Mouse (Mus musculus) intestine, embryonic 14.5 days (tissue): ENCODE measurements around the gene Gm16181. TPM values are rescaled to one million over a fixed set of nuclear protein-coding genes. Genes with fewer than 3 reads are reported as not detected.

Experiments
- ATAC-seq: fragments of 200-750 bp; cut with Nextera tagmentation; replicated peaks from 2 replicates; pipeline ENCODE4 v1.8.0; 2017; ENCODE audit warnings: low read depth, moderate number of reproducible peaks, moderate TSS enrichment, moderate library complexity; ENCODE audit not compliant: low FRiP score, low TSS enrichment
- DNase-seq: peaks from one replicate; pipeline ENCODE4 v3.0.0-alpha.2; 2018; ENCODE audit warnings: low spot score
- H3K27ac ChIP-seq: fragments of 300-500 bp; sonication (generic); 2 replicates; pipeline ENCODE4 v1.5.1; 2014; ENCODE audit warnings: low read depth, mild to moderate bottlenecking, control low read depth
- H3K27me3 ChIP-seq: fragments of 300-500 bp; sonication (generic); replicated peaks from 2 replicates; pipeline ENCODE4 v1.6.1; 2014; ENCODE audit warnings: low read length, control low read depth; ENCODE audit not compliant: control insufficient read depth, insufficient read depth
- H3K36me3 ChIP-seq: fragments of 300-500 bp; sonication (generic); 2 replicates; pipeline ENCODE4 v1.6.1; 2014; ENCODE audit warnings: low read length, control low read depth; ENCODE audit not compliant: control insufficient read depth, insufficient read depth
- H3K4me1 ChIP-seq: fragments of 300-500 bp; sonication (generic); replicated peaks from 2 replicates; pipeline ENCODE4 v1.6.1; 2014; ENCODE audit warnings: low read length, control low read depth, mixed read lengths; ENCODE audit not compliant: control insufficient read depth, insufficient read depth
- H3K4me2 ChIP-seq: fragments of 300-500 bp; sonication (generic); 2 replicates; pipeline ENCODE4 v1.6.1; 2014; ENCODE audit warnings: low read length
- H3K4me3 ChIP-seq: fragments of 300-500 bp; sonication (generic); 2 replicates; pipeline ENCODE4 v1.5.1; 2014; ENCODE audit warnings: low read depth, low read length, control low read depth, mixed read lengths
- H3K9ac ChIP-seq: fragments of 300-500 bp; sonication (generic); 2 replicates; pipeline ENCODE4 v1.6.1; 2014; ENCODE audit warnings: mild to moderate bottlenecking, low read length
- H3K9me3 ChIP-seq: fragments of 300-500 bp; sonication (generic); 2 replicates; pipeline ENCODE4 v1.6.1; 2016; ENCODE audit warnings: low read length, control low read depth; ENCODE audit not compliant: control insufficient read depth
- WGBS: fragments of 180-500 bp; shearing (Covaris S2); extraction: QIAGEN DNeasy Blood & Tissue Kit; methylation state at CpG from one replicate; pipeline ENCODE4 v1.1.7; 2014; 5-methylcytosine and 5-hydroxymethylcytosine counted together
- polyA plus RNA-seq: library from polyadenylated mRNA; unstranded; fragments of >200 nt; fragmentation: Nextera tagmentation; extraction: Ambion mirVana; gene quantifications from 2 replicates; pipeline ENCODE4 v1.2.1, GENCODE M21; 2014

The Gm16181 gene
- polyA plus RNA-seq, 1 experiment from 2014 or later, result 0.88 TPM

- Histone ChIP-seq H3K9me3 (no peaks in the 10 kb centered on the region), H3K9ac (peak overlapping the region; percentile 99)
- DNase-seq, result no peak
Measured at GRCm38 (mm10) chr17:35240384-35241304, 20.0 kb downstream of the Gm16181 start.

GRCm38 (mm10) chr17:35241305-35242014 is 20.8 kb downstream of the Gm16181 start, which contains the start of gene Ddx39b:
Gene Ddx39b (plus strand): TSS chr17:35241746.
- H3K36me3 ChIP-seq, result peaks cover 33% of the 10 kb centered on the region
- peak within 1 kb of the TSS; percentile 86 for H3K4me3 ChIP-seq
- ATAC-seq (peak; percentile 91), DNase-seq (peak; percentile 99)
- H3K9me3 ChIP-seq, result no peaks in the 10 kb centered on the region
- H3K4me2 ChIP-seq, result peak within 1 kb of the TSS; percentile 87
- H3K4me1 ChIP-seq, result peaks cover 43% of the 10 kb centered on the region
- WGBS, result under 1% methylated on average over 69 of the region's 69 CpGs
- H3K9ac ChIP-seq, result peak within 1 kb of the TSS; percentile 99
- H3K27ac ChIP-seq, result peak within 1 kb of the TSS; percentile 99
- no peaks in the 10 kb centered on the region for H3K27me3 ChIP-seq

More at GRCm38 (mm10) chr17:35240384-35241304, 20.0 kb downstream of the Gm16181 start:
- ATAC-seq, result peak; percentile 0; the same call in 1 of the 2 replicates
- H3K27ac ChIP-seq, result peak overlapping the region; percentile 99
- peaks cover 25% of the 10 kb centered on the region for H3K36me3 ChIP-seq
- no peaks in the 10 kb centered on the region for H3K27me3 ChIP-seq
- H3K4me3 ChIP-seq, result peak overlapping the region; percentile 86
- peak overlapping the region; percentile 87 for H3K4me2 ChIP-seq
- WGBS, result 24% methylated on average over 12 of the region's 12 CpGs
- H3K4me1 ChIP-seq, result peaks cover 39% of the 10 kb centered on the region

- Histone ChIP-seq H3K4me2 (peak overlapping the region; percentile 87), H3K9ac (peak overlapping the region; percentile 99), H3K36me3 (peaks cover 41% of the 10 kb centered on the region), H3K4me1 (peaks cover 41% of the 10 kb centered on the region), H3K27me3 (no peaks in the 10 kb centered on the region), H3K9me3 (no peaks in the 10 kb centered on the region), H3K27ac (peak overlapping the region; percentile 99), H3K4me3 (peak overlapping the region; percentile 86)
- DNase-seq, result peak; percentile 96
- under 1% methylated on average over 55 of the region's 55 CpGs for WGBS
- ATAC-seq, result peak; percentile 60
Measured at GRCm38 (mm10) chr17:35242015-35242941, 21.6 kb downstream of the Gm16181 start.

- Histone ChIP-seq H3K9me3 (no peaks in the 10 kb centered on the region), H3K4me2 (peak overlapping the region; percentile 87), H3K36me3 (peaks cover 49% of the 10 kb centered on the region), H3K27me3 (no peaks in the 10 kb centered on the region), H3K27ac (peak overlapping the region; percentile 99), H3K9ac (peak overlapping the region; percentile 99), H3K4me1 (peaks cover 41% of the 10 kb centered on the region), H3K4me3 (peak overlapping the region; percentile 86)
- DNase-seq (peak; percentile 74), ATAC-seq (no peak)
- WGBS, result 4% methylated on average over 16 of the region's 16 CpGs
Measured at GRCm38 (mm10) chr17:35243086-35243485, 22.5 kb downstream of the Gm16181 start.

GRCm38 (mm10) chr17:35244999-35245398 is 24.4 kb downstream of the Gm16181 start:
- H3K9ac ChIP-seq, result peak overlapping the region; percentile 99; the same call in 1 of the 2 replicates
- H3K36me3 ChIP-seq, result peaks cover 68% of the 10 kb centered on the region
- H3K4me3 ChIP-seq, result peak overlapping the region; percentile 86; the same call in 1 of the 2 replicates
- no peaks in the 10 kb centered on the region for H3K9me3 ChIP-seq
- H3K27ac ChIP-seq, result no peak overlapping the region
- DNase-seq (no peak), ATAC-seq (no peak)
- WGBS, result 78% methylated on average over 2 of the region's 2 CpGs
- H3K4me2 ChIP-seq, result peak overlapping the region; percentile 87
- H3K4me1 ChIP-seq, result peaks cover 41% of the 10 kb centered on the region
- H3K27me3 ChIP-seq, result no peaks in the 10 kb centered on the region

- ATAC-seq (no peak), DNase-seq (no peak)
- Histone ChIP-seq H3K36me3 (peaks cover 78% of the 10 kb centered on the region), H3K27me3 (no peaks in the 10 kb centered on the region), H3K9me3 (no peaks in the 10 kb centered on the region), H3K4me1 (peaks cover 32% of the 10 kb centered on the region), H3K4me3 (no peak overlapping the region), H3K9ac (no peak overlapping the region), H3K4me2 (no peak overlapping the region), H3K27ac (no peak overlapping the region)
- WGBS, result 81% methylated on average over 15 of the region's 15 CpGs
Measured at GRCm38 (mm10) chr17:35245731-35246623, 25.3 kb downstream of the Gm16181 start.

GRCm38 (mm10) chr17:35247144-35247543 is 26.5 kb downstream of the Gm16181 start:
- Histone ChIP-seq H3K4me3 (no peak overlapping the region), H3K27me3 (no peaks in the 10 kb centered on the region), H3K27ac (no peak overlapping the region), H3K9me3 (no peaks in the 10 kb centered on the region), H3K4me2 (no peak overlapping the region), H3K9ac (no peak overlapping the region), H3K4me1 (peaks cover 31% of the 10 kb centered on the region), H3K36me3 (peaks cover 88% of the 10 kb centered on the region)
- WGBS, result 85% methylated on average over 7 of the region's 7 CpGs
- no peak for ATAC-seq
- DNase-seq, result no peak
